Mouse (Mus musculus) embryo, embryonic 10 days (tissue): ENCODE results near the gene Wfdc1.

ENCODE experiments used
- DNase-seq: peaks from one replicate; pipeline ENCODE4 v3.0.0-alpha.2; 2015; ENCODE audit warnings: low spot score

Gene Wfdc1

DNA sequence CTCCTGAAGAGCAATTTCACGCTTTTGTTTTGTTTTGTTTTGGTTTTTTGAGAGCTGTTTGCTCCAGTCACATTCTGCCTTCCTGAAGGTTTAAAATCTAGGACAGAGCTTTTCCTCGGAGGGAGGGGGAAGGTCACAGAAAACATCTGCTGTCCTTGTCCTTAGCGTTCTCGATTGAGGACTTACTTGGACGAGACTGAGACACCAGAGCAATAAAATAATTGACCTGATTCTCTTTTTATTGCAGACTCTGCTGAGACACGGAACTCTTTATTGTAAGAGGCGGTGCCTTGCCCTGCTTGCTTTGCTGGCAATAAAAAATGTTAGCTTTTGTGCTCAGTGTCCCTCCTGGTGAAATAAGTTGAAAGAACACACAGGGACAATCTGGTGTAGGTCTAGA, 26.4 kb upstream of the Wfdc1 start:
- no peak for DNase-seq

DNA sequence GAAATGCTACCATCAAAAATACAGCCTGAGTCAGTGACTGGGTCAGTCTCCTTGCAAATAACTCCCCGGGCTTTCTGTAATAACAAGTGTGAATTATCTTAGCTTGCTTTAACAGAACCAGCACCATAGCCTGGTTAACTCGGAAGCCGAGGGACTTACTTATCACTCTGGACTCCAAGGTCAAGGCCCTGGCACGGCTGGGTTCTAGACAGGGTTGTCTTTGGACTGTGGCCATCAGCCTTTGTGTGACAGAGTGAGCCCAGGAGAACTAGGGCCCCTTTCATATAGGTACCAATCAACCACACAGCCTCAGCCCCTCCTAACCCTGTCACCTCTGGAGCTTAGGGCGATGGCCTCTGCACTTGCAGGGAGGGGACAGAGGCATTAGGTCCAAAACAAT, 25.1 kb upstream of the Wfdc1 start:
- DNase-seq, result no peak

GRCm38 (mm10) chr8:119642960-119643359, 23.2 kb upstream of the Wfdc1 start:
- DNase-seq, result no peak

DNA sequence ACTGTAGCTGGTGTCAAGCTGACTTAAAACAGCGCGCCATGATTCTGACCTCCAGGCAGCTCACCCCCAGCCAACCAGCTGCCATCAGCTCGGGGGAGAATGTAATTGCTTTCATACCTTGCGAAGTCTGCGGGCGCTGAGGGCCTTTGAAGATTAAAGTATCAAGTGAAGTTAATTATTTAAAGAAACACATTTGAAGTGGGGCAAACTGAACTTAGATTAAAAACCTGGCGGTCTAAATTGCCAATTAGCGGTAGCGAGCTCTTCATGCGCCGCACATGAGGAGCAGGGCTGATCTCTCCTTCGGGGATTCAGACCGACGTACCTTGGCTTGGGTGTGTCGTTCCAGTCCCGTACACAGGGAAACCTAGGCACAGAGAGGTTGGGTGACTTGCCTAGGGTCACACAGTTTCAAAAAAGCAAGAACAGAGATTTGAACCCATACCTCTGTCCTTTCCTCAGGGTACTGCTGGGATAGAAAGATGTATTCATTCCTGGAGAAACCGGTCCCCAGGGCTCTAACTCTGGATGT, 21.7 kb upstream of the Wfdc1 start:
- no peak for DNase-seq

DNA sequence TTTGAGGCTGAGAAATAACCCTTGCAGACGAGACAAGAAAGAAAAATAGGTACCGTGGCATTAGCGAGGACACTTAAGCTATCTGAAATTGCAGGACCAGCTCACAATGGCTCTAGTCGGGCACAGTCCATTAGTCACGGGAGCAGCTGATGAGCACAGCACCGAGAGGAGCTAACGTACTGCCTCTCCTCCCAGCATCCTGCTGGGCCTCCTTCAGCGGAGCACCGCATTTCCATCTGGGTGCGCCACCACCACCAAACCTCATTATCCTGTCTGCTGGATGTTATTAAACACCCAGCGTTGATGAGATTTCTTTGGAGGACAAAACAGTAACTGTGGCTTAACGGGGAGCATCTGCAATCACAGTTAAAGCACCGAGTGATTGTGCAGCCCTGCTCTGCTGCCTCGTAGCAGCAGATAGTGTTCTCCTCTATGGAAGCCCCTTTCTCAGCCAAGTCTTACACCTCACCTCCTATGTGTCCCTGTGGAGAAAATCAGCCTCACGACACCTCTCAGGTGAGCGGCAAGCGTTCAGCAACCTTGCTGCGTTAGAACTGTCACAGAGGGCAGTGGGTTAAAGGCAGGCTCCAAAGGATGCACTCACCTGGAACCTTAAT, 21.1 kb upstream of the Wfdc1 start:
- DNase-seq, result no peak

DNA sequence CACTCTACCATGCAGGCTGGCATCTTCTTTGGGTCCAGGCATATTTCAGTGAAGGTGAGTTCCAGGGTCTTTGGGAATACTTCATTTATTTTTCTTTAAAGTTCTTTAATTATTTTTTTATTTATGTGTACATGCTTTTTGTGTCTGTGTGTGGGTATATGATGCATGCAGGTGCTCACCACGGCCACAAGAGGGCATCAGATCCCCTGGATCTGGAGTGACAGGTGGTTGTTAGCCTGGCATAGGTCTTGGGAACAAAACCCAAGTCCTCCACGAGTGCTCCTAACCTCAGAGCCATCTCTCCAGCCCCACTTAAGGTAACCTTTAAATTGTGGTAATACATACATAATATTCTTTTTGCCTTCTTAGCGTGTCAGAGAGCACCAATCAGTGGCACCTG, 20.0 kb upstream of the Wfdc1 start:
- no peak for DNase-seq

DNA sequence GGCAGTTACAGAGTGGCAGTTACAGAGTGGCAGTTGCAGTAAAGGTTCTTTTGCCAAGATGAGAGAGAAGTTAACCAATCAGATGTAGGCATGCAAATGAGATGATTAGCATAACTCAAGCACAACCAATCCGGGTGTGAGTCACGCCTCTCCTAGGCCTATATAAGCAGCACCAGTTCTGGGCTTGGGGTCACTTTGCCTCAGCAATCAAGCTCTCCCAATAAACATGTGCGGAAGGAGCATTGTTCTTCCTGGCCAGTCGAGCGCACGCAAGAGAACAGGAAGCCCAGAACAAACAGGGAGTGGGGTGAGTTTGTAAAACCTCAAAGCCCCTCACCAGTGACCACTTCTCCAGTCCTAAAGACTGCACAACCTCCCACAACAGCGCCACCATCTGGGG, 19.3 kb upstream of the Wfdc1 start:
- no peak for DNase-seq

DNA sequence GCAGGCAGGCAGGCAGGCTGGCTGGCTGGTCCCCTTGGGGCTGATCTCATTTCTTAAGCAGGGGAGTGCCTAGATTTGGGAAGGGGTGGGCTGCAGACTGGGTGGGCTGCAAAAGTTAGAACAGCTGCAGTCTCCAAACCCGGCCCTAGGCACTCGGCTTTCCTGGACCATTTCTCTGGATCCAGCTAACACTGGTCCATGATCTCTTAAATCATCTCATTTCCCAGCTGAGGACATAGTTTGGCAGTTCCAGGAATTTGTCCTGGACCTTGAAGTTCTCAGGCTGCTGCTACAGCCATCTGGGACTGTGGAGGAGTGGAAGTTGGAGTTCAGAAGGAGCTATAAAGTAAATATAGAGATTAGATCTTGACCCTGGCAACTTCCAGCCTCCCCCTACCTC, 14.8 kb upstream of the Wfdc1 start:
- no peak for DNase-seq

DNA sequence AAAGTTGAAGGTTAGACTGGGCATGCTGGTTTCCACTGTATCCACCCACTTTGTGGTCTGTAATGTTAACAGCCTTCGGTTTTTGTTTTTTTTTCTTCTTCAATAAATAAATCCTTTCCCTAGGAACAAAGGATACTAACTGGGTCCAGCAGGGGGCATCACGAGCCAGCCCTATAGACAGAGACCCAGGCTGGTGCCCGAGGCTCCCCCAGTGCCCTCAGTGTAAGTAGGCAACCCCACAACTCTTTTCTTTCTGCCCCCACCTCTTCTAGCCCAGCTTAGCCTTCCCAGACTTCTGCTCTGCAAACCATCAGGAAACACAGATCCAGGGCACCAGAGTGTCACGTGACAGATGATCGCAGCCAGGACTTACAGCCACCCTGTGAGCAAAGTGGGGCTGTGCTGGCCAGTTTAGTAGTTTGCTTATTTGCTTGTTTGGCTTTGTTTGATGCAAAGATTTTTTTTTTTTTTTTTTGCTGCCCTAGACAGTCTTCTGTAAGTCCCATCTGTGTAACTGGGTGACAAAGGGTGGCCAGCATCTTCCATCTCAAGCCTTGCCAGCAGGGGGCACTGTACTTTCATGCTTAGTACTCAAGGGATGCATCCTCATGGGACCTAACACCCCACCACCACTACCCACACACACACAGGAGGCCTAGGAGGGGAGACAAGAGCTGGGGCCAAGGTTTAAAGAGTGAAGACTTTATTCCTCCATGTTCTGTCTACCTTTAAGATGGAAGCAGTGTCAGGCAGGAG, 9.3 kb upstream of the Wfdc1 start:
- DNase-seq, result peak; percentile 55

DNA sequence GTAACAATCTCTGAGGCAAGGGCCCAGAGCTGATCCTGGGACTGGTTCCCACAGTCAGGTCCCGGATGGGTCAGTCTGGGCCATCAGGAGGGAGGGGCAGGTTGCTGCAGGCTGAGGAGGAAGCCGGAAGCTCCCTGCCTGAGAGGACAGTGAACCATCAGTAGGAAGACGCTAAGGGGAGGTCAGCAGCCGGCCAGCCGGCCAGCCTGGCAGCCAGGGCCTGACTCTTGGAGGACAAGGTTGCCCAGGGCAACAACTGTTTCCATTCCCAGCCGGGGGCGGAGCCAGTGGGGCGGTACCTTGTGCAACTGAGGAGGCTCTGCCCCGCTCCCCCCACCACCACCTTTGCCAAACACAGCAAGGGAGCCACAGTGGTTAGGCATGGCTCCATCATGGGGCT, 5.1 kb upstream of the Wfdc1 start:
- peak; percentile 90 for DNase-seq

DNA sequence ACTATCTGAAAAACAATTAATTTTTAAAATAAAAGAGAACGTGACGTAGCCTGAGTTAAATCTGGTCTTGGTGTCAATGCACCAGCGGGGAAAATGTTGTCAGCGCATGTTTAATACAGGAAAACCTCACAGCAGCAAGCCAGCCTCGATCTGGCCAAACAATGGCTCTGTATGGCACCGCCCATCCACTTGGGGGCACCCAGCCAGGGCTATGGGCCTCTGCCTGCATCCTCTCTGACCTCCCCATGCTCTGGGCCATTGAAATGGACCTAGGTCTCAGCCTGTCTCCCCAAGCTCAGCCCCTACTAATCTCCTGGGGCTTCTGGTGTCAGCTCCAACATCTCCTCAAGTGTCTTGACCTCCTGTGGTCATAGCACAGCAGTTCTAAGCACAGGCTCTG, 4.3 kb upstream of the Wfdc1 start:
- no peak for DNase-seq

GRCm38 (mm10) chr8:119663440-119663839, 2.7 kb upstream of the Wfdc1 start:
- no peak for DNase-seq

DNA sequence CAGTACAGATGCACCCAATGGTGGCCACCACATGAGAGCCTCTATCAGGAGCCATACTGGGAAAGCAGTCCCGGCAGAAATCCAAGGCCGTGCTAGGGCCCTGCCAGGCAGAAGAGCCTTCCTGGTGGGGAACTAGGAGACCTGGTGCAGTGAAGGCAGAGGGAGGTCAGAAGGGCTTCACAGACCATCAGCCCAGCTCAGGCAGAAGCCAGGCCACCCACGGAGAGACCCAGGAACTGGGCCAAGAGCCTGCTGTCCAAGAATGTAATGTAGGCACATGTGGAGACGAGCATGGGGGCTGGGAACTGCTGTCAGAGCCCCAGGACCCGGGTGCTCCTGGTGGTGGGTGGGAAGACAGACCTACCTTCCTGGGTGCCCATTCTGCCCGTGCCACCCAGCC, 895 bp upstream of the Wfdc1 start:
- no peak for DNase-seq

- no peak for DNase-seq
Measured at GRCm38 (mm10) chr8:119668447-119668846, 2.3 kb downstream of the Wfdc1 start.

- no peak for DNase-seq
Measured at GRCm38 (mm10) chr8:119669284-119669683, 3.1 kb downstream of the Wfdc1 start.

DNA sequence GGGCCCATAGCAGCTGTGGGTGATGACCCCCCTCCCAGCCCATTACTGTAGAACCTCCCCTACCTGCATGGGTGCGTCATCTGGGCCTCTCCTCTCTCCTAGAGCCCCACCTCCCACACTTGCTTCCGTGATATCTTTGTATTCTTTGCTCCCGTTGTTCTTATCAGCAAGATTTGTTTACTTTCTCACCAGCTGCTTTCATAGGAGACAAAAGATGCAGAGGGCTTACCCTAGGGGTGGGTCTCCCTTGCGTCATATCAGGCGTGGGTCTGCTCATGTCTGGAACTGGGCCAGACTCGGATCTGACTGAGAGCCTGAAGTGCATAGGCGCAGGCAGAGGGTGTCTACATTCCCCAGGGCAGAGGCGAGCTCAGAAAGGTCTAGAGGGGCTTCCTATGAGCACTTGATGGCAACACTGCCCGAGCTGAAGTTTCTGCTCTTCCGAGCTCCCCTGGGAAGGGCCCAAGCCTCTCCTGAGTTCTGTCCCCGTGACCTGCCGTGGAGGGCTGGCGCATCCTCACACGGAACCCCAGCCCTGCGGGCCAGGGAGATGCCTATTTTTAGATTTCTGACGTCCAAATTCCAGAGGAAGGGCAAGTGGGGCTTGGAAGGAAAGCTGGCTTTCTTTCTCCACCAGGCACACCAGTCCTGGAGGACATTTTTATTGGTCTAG, 4.4 kb downstream of the Wfdc1 start:
- DNase-seq, result no peak

GRCm38 (mm10) chr8:119673976-119674555, 7.9 kb downstream of the Wfdc1 start:
- DNase-seq, result no peak

DNA sequence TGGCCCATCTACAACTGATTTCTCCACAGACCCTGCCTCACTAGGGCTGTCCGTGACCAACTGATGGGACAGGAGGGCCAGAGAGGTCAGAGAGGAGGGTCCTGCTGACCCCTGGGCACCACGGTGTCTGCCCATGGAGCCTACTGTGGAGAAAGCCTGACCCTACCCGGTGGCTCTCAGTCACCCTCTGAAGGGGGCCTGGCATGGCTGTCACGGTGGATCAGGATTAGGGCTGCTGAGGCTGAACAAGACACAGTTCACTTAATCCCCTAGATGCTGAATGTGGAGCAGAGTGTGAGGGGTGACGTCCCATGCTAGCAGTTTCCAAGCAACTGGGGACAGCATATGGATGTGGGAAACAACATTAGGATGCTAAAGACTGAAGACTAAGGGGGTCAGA, 9.3 kb downstream of the Wfdc1 start:
- no peak for DNase-seq

DNA sequence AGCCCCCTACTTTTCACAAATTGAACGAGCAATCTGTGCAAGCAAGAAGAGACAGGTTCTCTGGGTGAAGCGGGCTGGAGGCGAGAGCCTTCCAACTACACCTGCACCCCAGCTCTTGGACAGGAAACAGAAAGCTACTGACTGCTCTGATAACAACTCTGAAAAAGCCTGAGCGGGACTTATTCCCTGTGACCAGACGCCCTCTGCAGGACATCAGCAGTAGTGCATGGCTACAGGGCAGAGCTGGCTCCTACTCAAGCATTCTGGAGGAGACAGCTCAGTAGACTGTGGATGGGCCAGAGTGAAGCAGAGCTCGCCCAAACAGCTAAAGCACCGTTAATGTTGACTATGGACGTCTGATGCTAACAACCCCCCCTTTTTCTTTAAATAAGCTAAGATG, 10.2 kb downstream of the Wfdc1 start:
- peak; percentile 93 for DNase-seq

DNA sequence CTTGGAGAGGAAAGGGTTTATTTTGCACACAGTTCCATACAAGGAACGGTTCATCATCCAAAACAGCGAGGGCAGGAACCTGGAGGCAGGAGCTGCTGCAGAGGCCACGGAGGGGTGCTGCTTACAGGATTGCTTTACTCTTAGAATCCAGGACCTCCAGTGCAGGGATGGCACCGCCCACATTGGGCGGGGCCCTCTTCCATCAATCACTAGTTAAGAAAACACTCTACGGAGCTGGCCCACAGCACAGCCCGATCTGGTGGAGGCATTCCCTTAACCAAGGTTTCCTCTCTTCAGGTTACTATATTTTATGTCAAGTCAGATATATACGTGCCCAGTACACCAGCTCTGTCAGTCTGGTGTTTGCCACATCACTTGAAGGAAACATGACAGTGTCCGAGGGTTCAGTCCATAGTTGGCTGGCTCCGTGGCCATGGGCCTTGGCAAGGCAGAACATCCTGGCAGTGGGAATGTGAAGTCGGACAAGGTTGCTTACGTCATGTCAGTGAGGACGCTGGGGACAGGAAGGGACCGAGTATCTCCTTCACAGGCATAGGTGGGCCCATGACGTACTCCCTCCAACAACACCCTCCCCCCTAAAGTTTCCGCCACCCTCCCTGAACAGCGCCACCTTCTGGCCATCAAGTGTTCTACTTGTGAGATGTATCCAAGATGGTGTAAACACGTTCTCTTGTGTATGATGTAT, 12.1 kb downstream of the Wfdc1 start:
- DNase-seq, result peak; percentile 79

DNA sequence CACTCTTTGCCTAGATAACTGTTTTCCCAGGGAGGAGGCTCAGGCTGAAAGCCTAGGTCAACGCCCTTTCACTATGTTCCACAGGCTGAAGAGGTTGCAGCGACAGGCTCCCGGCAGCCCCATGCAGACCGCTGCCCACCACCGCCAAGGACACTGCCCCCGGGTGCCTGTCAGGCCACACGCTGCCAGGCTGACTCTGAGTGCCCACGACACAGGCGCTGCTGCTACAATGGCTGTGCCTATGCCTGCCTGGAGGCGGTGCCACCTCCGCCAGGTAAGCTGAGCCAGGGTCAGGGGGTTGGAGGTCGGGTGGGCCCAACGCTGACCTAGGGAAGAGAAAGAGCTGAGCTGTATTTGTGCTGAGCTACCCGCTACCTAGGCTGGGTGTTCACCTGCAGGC, 13.0 kb downstream of the Wfdc1 start:
- DNase-seq, result no peak

GRCm38 (mm10) chr8:119690602-119691001, 24.4 kb downstream of the Wfdc1 start:
- DNase-seq, result no peak
